Mouse (Mus musculus): ENCODE measurements around the gene Lrrc8c.

Gene Lrrc8c

GRCm38 (mm10) chr5:105519096-105519975, at the start of gene Lrrc8c:
Gene Lrrc8c, plus strand, starts transcription at chr5:105519388.
- peak; percentile 91 to 95 for DNase-seq

GRCm38 (mm10) chr5:105472983-105473705, 46.0 kb upstream of the Lrrc8c start:
- no peak for DNase-seq

GRCm38 (mm10) chr5:105477527-105477926, 41.7 kb upstream of the Lrrc8c start:
- DNase-seq, result no peak

GRCm38 (mm10) chr5:105479673-105480072, 39.5 kb upstream of the Lrrc8c start:
- no peak for DNase-seq

DNA sequence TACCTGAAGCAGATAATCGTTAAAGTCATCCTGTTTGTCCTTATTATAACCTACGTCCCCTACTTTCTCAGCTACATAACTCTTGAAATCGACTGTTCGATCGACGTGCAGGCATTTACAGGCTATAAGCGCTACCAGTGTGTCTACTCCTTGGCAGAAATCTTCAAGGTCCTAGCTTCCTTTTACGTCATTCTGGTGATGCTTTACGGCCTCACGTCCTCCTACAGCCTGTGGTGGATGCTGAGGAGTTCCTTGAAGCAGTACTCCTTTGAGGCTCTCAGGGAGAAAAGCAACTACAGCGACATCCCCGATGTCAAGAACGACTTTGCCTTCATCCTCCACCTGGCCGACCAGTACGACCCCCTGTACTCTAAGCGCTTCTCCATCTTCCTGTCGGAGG, 38.6 kb upstream of the Lrrc8c start:
- no peak for DNase-seq

- DNase-seq, result no peak
Measured at GRCm38 (mm10) chr5:105483632-105484031, 35.6 kb upstream of the Lrrc8c start.

DNA sequence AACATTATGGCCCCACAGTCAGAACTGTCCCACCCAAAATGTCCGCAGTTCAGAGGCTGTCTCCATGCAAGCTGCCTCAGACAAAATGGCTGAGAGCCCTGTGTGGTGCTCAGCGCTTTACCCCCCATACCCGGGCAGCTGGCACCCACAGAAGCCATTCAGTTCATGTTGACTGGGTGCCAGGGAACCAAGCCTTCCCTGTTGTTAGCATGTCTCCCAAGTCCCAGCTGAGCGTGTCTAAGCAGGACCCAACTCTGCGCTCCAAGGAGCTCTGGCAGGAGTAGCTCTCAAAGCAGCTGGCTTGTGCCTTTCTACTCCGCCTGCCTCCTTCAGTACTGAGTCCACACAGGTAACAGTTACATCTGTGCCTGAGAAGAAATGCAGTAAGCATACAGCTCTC, 34.9 kb upstream of the Lrrc8c start:
- DNase-seq, result no peak

DNA sequence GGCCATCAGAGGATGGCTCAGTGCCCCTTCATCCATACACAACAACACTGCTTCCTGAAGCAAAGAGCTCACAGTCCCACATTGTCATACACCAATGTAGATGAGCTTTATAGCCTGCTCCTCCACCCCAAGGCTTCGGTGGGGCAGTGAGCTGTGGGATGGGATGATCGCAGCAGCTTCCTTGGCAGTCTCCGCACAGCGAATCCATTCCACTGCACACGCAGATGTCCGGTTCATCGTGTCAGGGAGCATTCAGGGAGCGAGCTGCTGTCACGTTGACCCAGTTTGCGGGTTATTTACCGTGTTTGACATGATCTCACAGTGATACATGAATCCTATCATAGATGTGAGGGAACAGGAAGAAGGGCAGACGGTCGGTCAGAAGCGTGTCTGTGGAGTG, 34.3 kb upstream of the Lrrc8c start:
- DNase-seq, result no peak

GRCm38 (mm10) chr5:105490211-105490610, 29.0 kb upstream of the Lrrc8c start:
- DNase-seq, result no peak

DNA sequence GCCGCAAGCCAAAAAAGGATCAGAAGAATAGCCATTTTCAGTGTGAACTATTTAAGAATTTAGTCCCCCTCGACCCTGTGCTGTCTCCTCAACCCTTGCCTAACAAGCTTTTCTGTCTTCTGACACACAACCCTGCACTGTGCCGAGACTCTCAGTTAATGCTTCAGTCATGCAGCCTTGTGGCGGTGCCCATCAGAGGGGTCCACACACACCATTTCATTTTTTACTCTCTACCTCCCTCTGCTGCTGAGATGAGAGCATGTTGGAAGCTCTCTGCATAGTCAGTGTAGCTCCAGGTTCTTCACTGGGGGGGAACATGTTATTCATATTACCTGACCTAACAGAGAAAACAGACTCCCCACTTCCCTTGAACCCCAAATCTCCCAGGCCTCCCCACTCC, 27.8 kb upstream of the Lrrc8c start:
- peak in 1 of 2 experiments; percentile 39 for DNase-seq

DNA sequence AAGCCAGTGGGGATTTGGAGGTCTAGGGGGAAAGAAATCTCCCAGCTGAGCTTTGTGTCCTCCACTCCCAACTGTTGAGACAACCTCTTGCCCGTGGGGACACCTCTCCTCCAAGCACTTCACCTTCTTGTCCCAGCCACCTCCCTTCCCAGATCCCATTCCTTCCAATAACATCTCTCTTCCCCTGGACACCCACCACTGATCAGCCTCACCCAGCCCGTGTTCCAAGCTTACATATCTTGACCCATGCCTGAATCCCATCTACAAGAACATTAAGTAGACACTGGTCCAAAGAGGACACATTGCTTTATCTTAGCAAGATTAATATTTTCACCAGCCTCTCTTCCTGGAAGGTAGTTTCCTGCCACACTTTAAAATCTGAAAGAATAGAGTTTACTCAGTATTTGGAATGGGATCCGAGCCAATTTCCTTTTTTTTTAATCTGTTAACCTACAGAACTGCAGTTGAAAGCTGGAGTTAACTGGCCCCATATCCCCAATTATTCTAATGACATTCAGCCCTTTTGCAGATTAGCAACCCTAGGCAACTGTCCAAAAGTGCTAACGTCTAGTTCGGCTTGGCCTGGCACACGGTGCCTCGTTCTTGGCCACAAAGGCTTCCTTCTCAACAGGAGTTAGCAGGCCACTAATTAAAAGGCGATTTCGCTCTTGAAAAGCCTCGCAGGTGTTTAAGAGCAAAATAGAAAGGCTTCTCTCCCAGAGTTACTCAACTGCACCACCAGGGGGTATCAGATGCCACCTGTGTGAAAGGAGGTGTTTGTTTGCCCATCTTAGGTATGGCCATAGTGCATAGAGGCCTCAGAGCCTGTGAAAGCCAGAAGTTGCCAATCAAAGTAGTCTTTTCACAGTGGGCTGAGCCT, 26.6 kb upstream of the Lrrc8c start:
- peak in 1 of 2 experiments; percentile 43 for DNase-seq

DNA sequence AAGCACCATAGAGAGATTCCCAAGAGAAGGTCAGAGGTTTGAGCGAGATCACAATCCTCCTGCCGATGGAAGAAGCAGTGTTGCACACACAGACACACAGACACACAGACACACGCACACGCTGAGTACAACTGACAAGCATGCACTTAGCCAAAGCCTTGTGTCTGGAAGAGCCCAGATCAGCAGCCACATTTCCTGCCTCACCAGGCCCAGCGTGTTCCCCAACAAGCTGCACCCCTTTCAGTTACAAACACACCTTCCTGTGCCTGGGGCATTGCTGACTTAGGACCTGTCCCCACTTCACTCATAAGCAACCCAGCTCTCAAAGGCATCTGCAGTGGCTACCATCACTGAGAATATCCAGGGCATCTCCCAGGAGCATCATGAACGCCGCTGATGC, 25.8 kb upstream of the Lrrc8c start:
- no peak for DNase-seq

- no peak for DNase-seq
Measured at GRCm38 (mm10) chr5:105494246-105494917, 24.8 kb upstream of the Lrrc8c start.

- peak; percentile 90 to 91 for DNase-seq
Measured at GRCm38 (mm10) chr5:105494918-105495901, 24.0 kb upstream of the Lrrc8c start.

DNA sequence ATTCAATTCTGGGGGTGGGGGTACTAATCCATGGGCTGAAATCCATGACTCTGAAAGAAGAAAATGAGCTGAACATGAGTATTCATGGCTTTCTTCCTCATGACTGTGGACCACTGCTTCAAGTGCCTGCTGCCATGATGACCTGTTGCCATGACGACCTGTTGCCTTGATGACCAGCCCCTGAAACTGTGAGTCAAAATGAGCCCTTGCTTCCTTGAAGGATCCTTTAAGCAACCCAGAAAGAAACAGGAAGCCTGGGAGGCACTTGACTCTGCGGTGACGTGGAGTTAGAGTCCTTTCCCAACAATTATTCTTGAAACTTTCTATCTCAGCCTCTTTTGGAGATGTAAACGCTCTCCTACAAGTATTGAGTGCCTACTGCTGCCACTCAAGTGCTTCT, 23.1 kb upstream of the Lrrc8c start:
- DNase-seq, result peak in 1 of 2 experiments; percentile 21

DNA sequence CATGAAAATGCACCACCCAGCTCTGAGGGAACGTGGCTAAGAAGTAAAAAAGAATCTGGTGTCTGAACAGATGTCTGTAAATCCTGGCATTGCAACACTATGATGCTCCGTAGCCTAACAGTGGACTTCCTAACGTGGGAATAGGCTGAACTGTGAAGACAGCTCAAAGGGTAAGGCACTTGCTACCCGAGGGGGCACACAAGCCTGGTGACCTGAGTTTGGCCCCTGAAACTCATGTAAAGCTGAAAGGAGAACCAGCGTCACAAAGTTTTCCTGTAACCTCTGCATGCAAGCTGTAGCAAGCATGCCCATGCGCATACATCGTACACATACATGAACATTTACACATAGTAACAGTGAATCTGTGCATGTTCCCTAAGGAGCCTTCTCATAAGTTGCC, 22.6 kb upstream of the Lrrc8c start:
- no peak for DNase-seq

DNA sequence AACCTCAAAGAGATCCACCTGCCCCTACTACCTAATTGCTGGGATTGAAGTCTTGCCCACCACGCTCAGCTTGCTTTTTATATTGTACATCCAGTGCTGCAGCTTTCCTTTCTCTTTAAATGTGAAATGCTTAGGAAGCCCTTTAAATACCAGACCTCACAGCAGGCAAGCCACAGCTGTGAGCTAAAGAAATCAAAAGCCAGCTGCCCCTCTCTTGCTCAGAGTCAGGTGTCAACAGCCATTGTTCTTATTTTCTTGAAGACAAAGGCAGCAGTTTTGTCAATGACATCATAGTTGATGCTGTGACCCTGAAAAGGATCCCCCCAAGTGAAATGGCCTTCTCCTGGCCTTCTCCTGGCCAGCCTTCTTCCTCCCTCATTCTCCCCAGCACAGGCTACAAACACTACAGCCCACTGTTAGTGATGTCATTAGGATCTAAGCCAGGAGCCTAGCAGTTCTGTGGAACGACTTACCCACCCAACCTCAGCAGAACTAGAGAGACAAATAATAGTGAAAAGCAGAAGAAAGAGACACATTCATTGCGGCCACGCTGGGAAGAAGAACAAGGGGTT, 20.7 kb upstream of the Lrrc8c start:
- DNase-seq, result no peak

DNA sequence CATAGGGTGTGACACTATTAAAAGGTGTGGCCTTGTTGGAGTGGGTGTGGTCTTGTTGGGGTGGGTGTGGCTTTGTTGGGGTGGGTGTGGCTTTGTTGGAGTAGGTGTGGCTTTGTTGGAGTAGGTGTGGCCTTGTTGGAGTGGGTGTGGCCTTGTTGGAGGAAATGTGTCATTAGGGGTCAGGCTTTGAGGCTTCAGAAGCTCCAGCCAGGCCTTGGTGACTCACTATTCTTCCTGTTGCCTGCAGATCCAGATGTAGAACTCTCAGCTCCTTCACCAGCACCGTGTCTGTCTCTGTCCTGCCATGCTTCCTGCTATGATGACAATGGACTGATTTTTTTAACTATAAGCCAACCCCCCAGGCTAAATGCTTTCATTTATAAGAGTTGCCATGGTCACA, 19.8 kb upstream of the Lrrc8c start:
- DNase-seq, result no peak

GRCm38 (mm10) chr5:105500132-105501121, 18.8 kb upstream of the Lrrc8c start:
- DNase-seq, result peak in 1 of 2 experiments; percentile 49

GRCm38 (mm10) chr5:105501136-105501535, 18.1 kb upstream of the Lrrc8c start:
- no peak for DNase-seq

Data from lung, postnatal 4 days (tissue).